In genomic region chr4:98395346-98395689, GRCm38 (mm10) we compare ENCODE assay signal across 8 mouse cellular contexts. TPM values are rescaled to one million over a fixed set of nuclear protein-coding genes. Genes with fewer than 3 reads are reported as not detected.
DNase-seq lines count a peak whose midpoint lies in the region; ATAC-seq and TF ChIP-seq lines count a peak whose summit lies in the region.

No protein-coding gene starts in this region.

- 4% methylated on average over 7 of the region's 7 CpGs for WGBS in heart, embryonic 16.5 days
- WGBS in heart, postnatal 0 days: 4% methylated on average over 7 of the region's 7 CpGs
- WGBS in midbrain, embryonic 11.5 days: 6% methylated on average over 7 of the region's 7 CpGs

- ATAC-seq in heart, embryonic 16.5 days (replicated peaks; ENCODE audit: extremely low read depth, insufficient read depth, low FRiP score): no peak
- no peak for ATAC-seq in heart, postnatal 0 days (ENCODE audit: insufficient read depth, low read depth)
- no peak for ATAC-seq in midbrain, embryonic 11.5 days (ENCODE audit: low FRiP score)

- H3K4me3 ChIP-seq in heart, embryonic 16.5 days (ENCODE audit: low read length): peak overlapping the region; percentile 91
- H3K4me3 ChIP-seq in heart, postnatal 0 days (ENCODE audit: low read depth, low read length): peak overlapping the region; percentile 78
- H3K4me3 ChIP-seq in midbrain, embryonic 11.5 days (ENCODE audit: low read depth, low read length): peak overlapping the region; percentile 78

- H3K36me3 ChIP-seq in heart, embryonic 16.5 days (ENCODE audit: control insufficient read depth, insufficient read depth): no peaks in the 10 kb centered on the region
- H3K36me3 ChIP-seq in heart, postnatal 0 days (replicated peaks; ENCODE audit: control insufficient read depth, insufficient read depth, low read length): no peaks in the 10 kb centered on the region
- no peaks in the 10 kb centered on the region for H3K36me3 ChIP-seq in midbrain, embryonic 11.5 days (ENCODE audit: control insufficient read depth, insufficient read depth, low read length)

- H3K4me2 ChIP-seq in heart, embryonic 16.5 days (ENCODE audit: low read depth, low read length): peak overlapping the region; percentile 96
- peak overlapping the region; percentile 98 for H3K4me2 ChIP-seq in heart, postnatal 0 days (ENCODE audit: low read depth, low read length)
- peak overlapping the region; percentile 100 for H3K4me2 ChIP-seq in midbrain, embryonic 11.5 days

- 0 out of 2 replicates have a peak, but pooled peaks cover 2% of the 10 kb centered on the region for H3K4me1 ChIP-seq in heart, embryonic 16.5 days (ENCODE audit: control insufficient read depth, insufficient read depth, low read length)
- H3K4me1 ChIP-seq in heart, postnatal 0 days (ENCODE audit: control insufficient read depth, insufficient read depth): peaks cover 3% of the 10 kb centered on the region; the same call in 1 of the 2 replicates
- H3K4me1 ChIP-seq in midbrain, embryonic 11.5 days (ENCODE audit: control insufficient read depth, insufficient read depth, low read length): no peaks in the 10 kb centered on the region; the same call in 1 of the 2 replicates

- no peaks in the 10 kb centered on the region for H3K27me3 ChIP-seq in heart, embryonic 16.5 days (ENCODE audit: control insufficient read depth, insufficient read depth, low read length)
- H3K27me3 ChIP-seq in heart, postnatal 0 days (ENCODE audit: control insufficient read depth, insufficient read depth, low read length): no peaks in the 10 kb centered on the region
- no peaks in the 10 kb centered on the region for H3K27me3 ChIP-seq in midbrain, embryonic 11.5 days (ENCODE audit: control insufficient read depth, insufficient read depth, low read length)

- H3K9ac ChIP-seq in heart, embryonic 16.5 days (ENCODE audit: low read length): peak overlapping the region; percentile 99
- peak overlapping the region; percentile 94 for H3K9ac ChIP-seq in heart, postnatal 0 days (replicated peaks; ENCODE audit: low read depth, low read length)
- peak overlapping the region; percentile 94 for H3K9ac ChIP-seq in midbrain, embryonic 11.5 days (ENCODE audit: low read length)

- H3K9me3 ChIP-seq in heart, embryonic 16.5 days (replicated peaks; ENCODE audit: control insufficient read depth, low read length): no peaks in the 10 kb centered on the region
- H3K9me3 ChIP-seq in heart, postnatal 0 days (replicated peaks; ENCODE audit: control insufficient read depth, low read length): no peaks in the 10 kb centered on the region
- no peaks in the 10 kb centered on the region for H3K9me3 ChIP-seq in midbrain, embryonic 11.5 days (ENCODE audit: control insufficient read depth, low read length)

- TF ChIP-seq CTCF in heart, postnatal 0 days (IDR thresholded peaks at IDR 0.05; ENCODE audit: low read depth): no peak

- H3K27ac ChIP-seq in heart, embryonic 16.5 days (ENCODE audit: low read length): peak overlapping the region; percentile 84
- peak overlapping the region; percentile 73; the same call in 1 of the 2 replicates for H3K27ac ChIP-seq in heart, postnatal 0 days (ENCODE audit: low read depth)
- no peak overlapping the region for H3K27ac ChIP-seq in midbrain, embryonic 11.5 days (ENCODE audit: low read depth, low read length)

- no peak for TF ChIP-seq EP300 in heart, postnatal 0 days (IDR thresholded peaks at IDR 0.05; ENCODE audit: low read depth)

- no peak for DNase-seq in heart, adult 8-10 months (ENCODE audit: low spot score)
- peak; percentile 22 for DNase-seq in R1 (ENCODE audit: low read depth, low spot score)
- DNase-seq in heart, postnatal 0 days (ENCODE audit: low spot score): peak; percentile 9
- DNase-seq in midbrain, embryonic 11.5 days (ENCODE audit: low spot score, missing footprints): peak; percentile 90
- no peak for DNase-seq in cerebellum, adult 11-12 months
- DNase-seq in spleen, postnatal 4 days (ENCODE audit: low spot score in 2 of 2): no peak
- no peak for DNase-seq in frontal cortex, postnatal 36 days (ENCODE audit: low spot score in 2 of 2)

RNA-seq across cellular contexts. Expression of gene Patj, which starts 0.3 kb away (rescaled TPM):
- 7.6 and 8.9 TPM in 2 replicates for polyA plus RNA-seq in heart, embryonic 16.5 days (2015; fragmentation: Nextera tagmentation; extraction: Ambion mirVana)
- total RNA-seq in heart, adult 8-10 months (2022): 10 to 100 TPM; 11.1 to 18.5 (median 13.2) TPM
- 9.1 and 1,302 TPM in 2 replicates for total RNA-seq in heart, postnatal 0 days (2014; rRNA removed; ENCODE audit: low replicate concordance)
- 3.9 and 5.2 TPM in 2 replicates for polyA plus RNA-seq in heart, postnatal 0 days (2015; fragmentation: Nextera tagmentation; extraction: Ambion mirVana)
- polyA plus RNA-seq in midbrain, embryonic 11.5 days (2014; fragmentation: Nextera tagmentation; extraction: Ambion mirVana): 7.3 and 7.4 TPM in 2 replicates

RNA-seq across cellular contexts. Expression of gene Tm2d1, which starts 12.2 kb away (rescaled TPM):
- 94.0 and 102 TPM in 2 replicates for polyA plus RNA-seq in heart, embryonic 16.5 days (2015; fragmentation: Nextera tagmentation; extraction: Ambion mirVana)
- 10 to 100 TPM; 45.5 to 50.5 (median 46.6) TPM for total RNA-seq in heart, adult 8-10 months (2022)
- 56.9 and 59.4 TPM in 2 replicates for total RNA-seq in heart, postnatal 0 days (2014; rRNA removed; ENCODE audit: low replicate concordance)
- 129 and 137 TPM in 2 replicates for polyA plus RNA-seq in heart, postnatal 0 days (2015; fragmentation: Nextera tagmentation; extraction: Ambion mirVana)
- 98.4 and 106 TPM in 2 replicates for polyA plus RNA-seq in midbrain, embryonic 11.5 days (2014; fragmentation: Nextera tagmentation; extraction: Ambion mirVana)

Comparison
In these comparisons a context has a peak if more than half of its experiments do, and no peak if none do; other contexts are left out.
1. DNase-seq: peak in R1 (single experiment), heart, postnatal 0 days (single experiment) and midbrain, embryonic 11.5 days (single experiment); none in heart, adult 8-10 months (single experiment), cerebellum, adult 11-12 months (single experiment), spleen, postnatal 4 days (0 of 2) and frontal cortex, postnatal 36 days (0 of 2).
2. Peak in every context shown above with its lines, with median percentiles within 50 percentile points of each other: H3K4me2 ChIP-seq, H3K4me3 ChIP-seq and H3K9ac ChIP-seq.